Mouse (Mus musculus): ENCODE measurements around the gene Slc24a3. TPM values are rescaled to one million over a fixed set of nuclear protein-coding genes. Genes with fewer than 3 reads are reported as not detected.

Gene Slc24a3
- polyA plus RNA-seq, 1 experiment from 2014 or later, result 8.0 TPM

- no peaks in the 10 kb centered on the region for H3K4me1 ChIP-seq (replicated peaks; ENCODE audit: control insufficient read depth, insufficient read depth, low read length)
- ATAC-seq, result no peak
- no peak overlapping the region for H3K9ac ChIP-seq (replicated peaks; ENCODE audit: low read depth, low read length)
- WGBS, result 81% methylated on average over 2 of the region's 2 CpGs
- no peak overlapping the region for H3K4me3 ChIP-seq (replicated peaks; ENCODE audit: low read length)
- H3K9me3 ChIP-seq (ENCODE audit: control insufficient read depth, low read length), result no peaks in the 10 kb centered on the region
- no peaks in the 10 kb centered on the region for H3K27me3 ChIP-seq (replicated peaks; ENCODE audit: control insufficient read depth, insufficient read depth, low read length)
- no peak overlapping the region for H3K4me2 ChIP-seq (ENCODE audit: low read length)
- no peak overlapping the region for H3K27ac ChIP-seq (ENCODE audit: low read length)
- no peaks in the 10 kb centered on the region for H3K36me3 ChIP-seq (ENCODE audit: control insufficient read depth, insufficient read depth)
Measured at GRCm38 (mm10) chr2:145188828-145189227, 21.3 kb downstream of the Slc24a3 start.

- no peaks in the 10 kb centered on the region for H3K4me1 ChIP-seq (replicated peaks; ENCODE audit: control insufficient read depth, insufficient read depth, low read length)
- H3K4me2 ChIP-seq (ENCODE audit: low read length), result no peak overlapping the region
- ATAC-seq, result no peak
- H3K9ac ChIP-seq (replicated peaks; ENCODE audit: low read depth, low read length), result no peak overlapping the region
- H3K36me3 ChIP-seq (ENCODE audit: control insufficient read depth, insufficient read depth), result no peaks in the 10 kb centered on the region
- H3K27ac ChIP-seq (ENCODE audit: low read length), result no peak overlapping the region
- WGBS, result 85% methylated on average over 3 of the region's 3 CpGs
- H3K27me3 ChIP-seq (replicated peaks; ENCODE audit: control insufficient read depth, insufficient read depth, low read length), result no peaks in the 10 kb centered on the region
- H3K4me3 ChIP-seq (replicated peaks; ENCODE audit: low read length), result no peak overlapping the region
- no peaks in the 10 kb centered on the region for H3K9me3 ChIP-seq (ENCODE audit: control insufficient read depth, low read length)
Measured at GRCm38 (mm10) chr2:145196043-145196442, 28.5 kb downstream of the Slc24a3 start.

GRCm38 (mm10) chr2:145196501-145197042 lies 29.0 kb downstream of the Slc24a3 start:
- Histone ChIP-seq H3K4me1 (replicated peaks; ENCODE audit: control insufficient read depth, insufficient read depth, low read length) (no peaks in the 10 kb centered on the region), H3K4me3 (replicated peaks; ENCODE audit: low read length) (no peak overlapping the region), H3K9me3 (ENCODE audit: control insufficient read depth, low read length) (no peaks in the 10 kb centered on the region), H3K27me3 (replicated peaks; ENCODE audit: control insufficient read depth, insufficient read depth, low read length) (no peaks in the 10 kb centered on the region), H3K36me3 (ENCODE audit: control insufficient read depth, insufficient read depth) (no peaks in the 10 kb centered on the region), H3K9ac (replicated peaks; ENCODE audit: low read depth, low read length) (no peak overlapping the region), H3K27ac (ENCODE audit: low read length) (no peak overlapping the region), H3K4me2 (ENCODE audit: low read length) (no peak overlapping the region)
- ATAC-seq, result no peak
- 92% methylated on average over 7 of the region's 7 CpGs for WGBS

- Histone ChIP-seq H3K9me3 (ENCODE audit: control insufficient read depth, low read length) (no peaks in the 10 kb centered on the region), H3K9ac (replicated peaks; ENCODE audit: low read depth, low read length) (no peak overlapping the region), H3K27ac (ENCODE audit: low read length) (no peak overlapping the region), H3K4me2 (ENCODE audit: low read length) (no peak overlapping the region), H3K4me1 (replicated peaks; ENCODE audit: control insufficient read depth, insufficient read depth, low read length) (no peaks in the 10 kb centered on the region), H3K36me3 (ENCODE audit: control insufficient read depth, insufficient read depth) (no peaks in the 10 kb centered on the region), H3K27me3 (replicated peaks; ENCODE audit: control insufficient read depth, insufficient read depth, low read length) (no peaks in the 10 kb centered on the region), H3K4me3 (replicated peaks; ENCODE audit: low read length) (no peak overlapping the region)
- WGBS, result 91% methylated on average over 4 of the region's 4 CpGs
- ATAC-seq, result no peak
Measured at GRCm38 (mm10) chr2:145197076-145197475, 29.5 kb downstream of the Slc24a3 start.

GRCm38 (mm10) chr2:145213587-145213986 lies 46.0 kb downstream of the Slc24a3 start:
- H3K9ac ChIP-seq (replicated peaks; ENCODE audit: low read depth, low read length), result no peak overlapping the region
- WGBS, result 97% methylated on average over 11 of the region's 11 CpGs
- no peaks in the 10 kb centered on the region for H3K27me3 ChIP-seq (replicated peaks; ENCODE audit: control insufficient read depth, insufficient read depth, low read length)
- no peaks in the 10 kb centered on the region for H3K9me3 ChIP-seq (ENCODE audit: control insufficient read depth, low read length)
- ATAC-seq, result no peak
- H3K4me2 ChIP-seq (ENCODE audit: low read length), result no peak overlapping the region
- no peak overlapping the region for H3K27ac ChIP-seq (ENCODE audit: low read length)
- no peaks in the 10 kb centered on the region for H3K4me1 ChIP-seq (replicated peaks; ENCODE audit: control insufficient read depth, insufficient read depth, low read length)
- H3K4me3 ChIP-seq (replicated peaks; ENCODE audit: low read length), result no peak overlapping the region
- H3K36me3 ChIP-seq (ENCODE audit: control insufficient read depth, insufficient read depth), result no peaks in the 10 kb centered on the region

- H3K9ac ChIP-seq (replicated peaks; ENCODE audit: low read depth, low read length), result no peak overlapping the region
- H3K4me2 ChIP-seq (ENCODE audit: low read length), result no peak overlapping the region
- no peaks in the 10 kb centered on the region for H3K36me3 ChIP-seq (ENCODE audit: control insufficient read depth, insufficient read depth)
- H3K27ac ChIP-seq (ENCODE audit: low read length), result no peak overlapping the region
- H3K4me1 ChIP-seq (replicated peaks; ENCODE audit: control insufficient read depth, insufficient read depth, low read length), result no peaks in the 10 kb centered on the region
- no peak overlapping the region for H3K4me3 ChIP-seq (replicated peaks; ENCODE audit: low read length)
- ATAC-seq, result no peak
- H3K27me3 ChIP-seq (replicated peaks; ENCODE audit: control insufficient read depth, insufficient read depth, low read length), result no peaks in the 10 kb centered on the region
- 77% methylated on average over 8 of the region's 8 CpGs for WGBS
- H3K9me3 ChIP-seq (ENCODE audit: control insufficient read depth, low read length), result no peaks in the 10 kb centered on the region
Measured at GRCm38 (mm10) chr2:145214086-145214831, 46.7 kb downstream of the Slc24a3 start.

GRCm38 (mm10) chr2:145216580-145216979 lies 49.0 kb downstream of the Slc24a3 start:
- WGBS, result 83% methylated on average over 2 of the region's 2 CpGs
- Histone ChIP-seq H3K4me3 (replicated peaks; ENCODE audit: low read length) (no peak overlapping the region), H3K4me1 (replicated peaks; ENCODE audit: control insufficient read depth, insufficient read depth, low read length) (no peaks in the 10 kb centered on the region), H3K9me3 (ENCODE audit: control insufficient read depth, low read length) (no peaks in the 10 kb centered on the region), H3K36me3 (ENCODE audit: control insufficient read depth, insufficient read depth) (no peaks in the 10 kb centered on the region), H3K27ac (ENCODE audit: low read length) (no peak overlapping the region), H3K9ac (replicated peaks; ENCODE audit: low read depth, low read length) (no peak overlapping the region), H3K4me2 (ENCODE audit: low read length) (no peak overlapping the region), H3K27me3 (replicated peaks; ENCODE audit: control insufficient read depth, insufficient read depth, low read length) (no peaks in the 10 kb centered on the region)
- no peak for ATAC-seq

GRCm38 (mm10) chr2:145217422-145217821 lies 49.9 kb downstream of the Slc24a3 start:
- Histone ChIP-seq H3K4me1 (replicated peaks; ENCODE audit: control insufficient read depth, insufficient read depth, low read length) (no peaks in the 10 kb centered on the region), H3K36me3 (ENCODE audit: control insufficient read depth, insufficient read depth) (no peaks in the 10 kb centered on the region), H3K27me3 (replicated peaks; ENCODE audit: control insufficient read depth, insufficient read depth, low read length) (no peaks in the 10 kb centered on the region), H3K9me3 (ENCODE audit: control insufficient read depth, low read length) (no peaks in the 10 kb centered on the region), H3K4me2 (ENCODE audit: low read length) (no peak overlapping the region), H3K27ac (ENCODE audit: low read length) (no peak overlapping the region), H3K9ac (replicated peaks; ENCODE audit: low read depth, low read length) (no peak overlapping the region), H3K4me3 (replicated peaks; ENCODE audit: low read length) (no peak overlapping the region)
- ATAC-seq, result no peak
- WGBS, result 97% methylated on average over 2 of the region's 2 CpGs

- no peak overlapping the region for H3K27ac ChIP-seq (ENCODE audit: low read length)
- H3K27me3 ChIP-seq (replicated peaks; ENCODE audit: control insufficient read depth, insufficient read depth, low read length), result no peaks in the 10 kb centered on the region
- H3K4me2 ChIP-seq (ENCODE audit: low read length), result no peak overlapping the region
- no peak for ATAC-seq
- no peak overlapping the region for H3K9ac ChIP-seq (replicated peaks; ENCODE audit: low read depth, low read length)
- 76% methylated on average over 6 of the region's 6 CpGs for WGBS
- H3K4me3 ChIP-seq (replicated peaks; ENCODE audit: low read length), result no peak overlapping the region
- H3K36me3 ChIP-seq (ENCODE audit: control insufficient read depth, insufficient read depth), result no peaks in the 10 kb centered on the region
- H3K9me3 ChIP-seq (ENCODE audit: control insufficient read depth, low read length), result no peaks in the 10 kb centered on the region
- H3K4me1 ChIP-seq (replicated peaks; ENCODE audit: control insufficient read depth, insufficient read depth, low read length), result no peaks in the 10 kb centered on the region
Measured at GRCm38 (mm10) chr2:145219246-145219645, 51.7 kb downstream of the Slc24a3 start.
